Mouse (Mus musculus) CH12.LX (cell line): ENCODE results near the gene Mustn1. TPM values are rescaled to one million over a fixed set of nuclear protein-coding genes. Genes with fewer than 3 reads are reported as not detected.

Experiments used
- DNase-seq: peaks from one replicate; pipeline ENCODE4 v3.0.0-alpha.2; 2013; ENCODE audit errors: extremely low read depth
- H3K27ac ChIP-seq: 2 replicates; pipeline ENCODE4 v1.5.1; 2012; ENCODE audit warnings: low read depth, mild to moderate bottlenecking, control low read depth, moderate library complexity; ENCODE audit not compliant: insufficient read depth
- H3K27me3 ChIP-seq: replicated peaks from 2 replicates; pipeline ENCODE3; 2012; ENCODE audit warnings: inconsistent platforms
- H3K36me3 ChIP-seq, 2 experiments: replicated peaks in 1 of 2; 2 replicates each; pipeline versions ENCODE3 to v1.6.1; 2012; ENCODE audit warnings: inconsistent platforms in 1 of 2, low read length in 1 of 2, mild to moderate bottlenecking in 1 of 2, mixed read lengths in 1 of 2, moderate library complexity in 1 of 2; ENCODE audit not compliant: control insufficient read depth in 1 of 2, insufficient read depth in 1 of 2
- H3K4me1 ChIP-seq, 2 experiments: 2 replicates each; pipeline ENCODE4 v1.6.1; 2012; ENCODE audit warnings: inconsistent platforms in 1 of 2, moderate library complexity in 1 of 2; ENCODE audit not compliant: insufficient read depth in 2 of 2, control insufficient read depth in 1 of 2
- H3K4me2 ChIP-seq: 2 replicates; pipeline ENCODE4 v1.6.1; 2012; ENCODE audit warnings: low read depth, mild to moderate bottlenecking, control low read depth; ENCODE audit not compliant: poor library complexity, insufficient read depth, severe bottlenecking
- H3K4me3 ChIP-seq, 3 experiments: fragments of 150-350 bp in 1 of 3; sonication (generic) in 1 of 3; replicated peaks in 1 of 3; 2 replicates each; pipeline versions ENCODE3 to v1.5.1; 2011 to 2012; ENCODE audit warnings: low read depth in 2 of 3, low read length in 2 of 3, mild to moderate bottlenecking in 2 of 3, moderate library complexity in 2 of 3, control low read depth in 1 of 3, improper control_type of control experiment in 1 of 3, inconsistent platforms in 1 of 3, mixed read lengths in 1 of 3; ENCODE audit not compliant: poor library complexity in 1 of 3
- H3K79me2 ChIP-seq: replicated peaks from 2 replicates; pipeline ENCODE4 v1.6.1; 2012; ENCODE audit warnings: mild to moderate bottlenecking, moderate library complexity; ENCODE audit not compliant: control insufficient read depth, poor library complexity, insufficient read depth, severe bottlenecking; ENCODE audit errors: extremely low read depth
- H3K9ac ChIP-seq: 2 replicates; pipeline ENCODE4 v1.6.1; 2012; ENCODE audit warnings: low read depth, mild to moderate bottlenecking, control low read depth, moderate library complexity; ENCODE audit not compliant: insufficient read depth
- H3K9me3 ChIP-seq: replicated peaks from 2 replicates; pipeline ENCODE3; 2012; ENCODE audit warnings: low read length, inconsistent platforms, mixed read lengths
- BHLHE40 ChIP-seq: IDR thresholded peaks from 2 replicates; pipeline ENCODE4 v1.6.1; 2011; ENCODE audit warnings: mild to moderate bottlenecking, low read depth, low read length, improper control_type of control experiment
- CHD2 ChIP-seq: IDR thresholded peaks from 2 replicates; pipeline ENCODE4 v1.6.1; 2011; ENCODE audit warnings: low read length, improper control_type of control experiment
- E2F4 ChIP-seq: IDR thresholded peaks from 2 replicates; pipeline ENCODE4 v1.6.1; 2011; ENCODE audit warnings: low read depth, low read length, improper control_type of control experiment; ENCODE audit not compliant: insufficient replicate concordance
- ELF1 ChIP-seq: IDR thresholded peaks from 2 replicates; pipeline ENCODE4 v1.6.1; 2014; ENCODE audit warnings: low read depth, mild to moderate bottlenecking, inconsistent platforms, low read length, improper control_type of control experiment
- EP300 ChIP-seq: IDR thresholded peaks from 2 replicates; pipeline ENCODE4 v1.6.1; 2011; ENCODE audit warnings: low read length, improper control_type of control experiment
- ETS1 ChIP-seq: conservative IDR thresholded peaks from 2 replicates; pipeline ENCODE4 v1.6.1; 2012; ENCODE audit warnings: low read depth, mild to moderate bottlenecking, inconsistent platforms, low read length, improper control_type of control experiment, moderate library complexity
- HCFC1 ChIP-seq: IDR thresholded peaks from 2 replicates; pipeline ENCODE4 v1.6.1; 2012; ENCODE audit warnings: low read depth, mild to moderate bottlenecking, inconsistent platforms, low read length, improper control_type of control experiment
- JUN ChIP-seq: IDR thresholded peaks from 2 replicates; pipeline ENCODE4 v1.6.1; 2011; ENCODE audit warnings: low read depth, mild to moderate bottlenecking, low read length, improper control_type of control experiment, moderate library complexity; ENCODE audit not compliant: insufficient read depth
- MEF2A ChIP-seq: IDR thresholded peaks from 2 replicates; pipeline ENCODE4 v1.6.1; 2014; ENCODE audit warnings: low read depth, mild to moderate bottlenecking, inconsistent platforms, low read length, improper control_type of control experiment, borderline replicate concordance
- MXI1 ChIP-seq: IDR thresholded peaks from 2 replicates; pipeline ENCODE4 v1.6.1; 2011; ENCODE audit warnings: mild to moderate bottlenecking, low read depth, low read length, improper control_type of control experiment
- MYC ChIP-seq: IDR thresholded peaks from 2 replicates; pipeline ENCODE4 v1.6.1; 2011; ENCODE audit warnings: low read depth, mild to moderate bottlenecking, improper control_type of control experiment, low read length
- NELFE ChIP-seq: IDR thresholded peaks from 2 replicates; pipeline ENCODE4 v1.6.1; 2011; ENCODE audit warnings: low read depth, low read length, improper control_type of control experiment
- NRF1 ChIP-seq: IDR thresholded peaks from 2 replicates; pipeline ENCODE4 v1.6.1; 2014; ENCODE audit warnings: low read depth, mild to moderate bottlenecking, inconsistent platforms, low read length, improper control_type of control experiment, moderate library complexity
- PAX5 ChIP-seq: IDR thresholded peaks from 2 replicates; pipeline ENCODE4 v1.6.1; 2012; ENCODE audit warnings: low read length, inconsistent platforms, mixed read lengths
- POLR2A ChIP-seq: IDR thresholded peaks from 2 replicates; pipeline ENCODE4 v1.6.1; 2011; ENCODE audit warnings: low read depth, mild to moderate bottlenecking, improper control_type of control experiment, low read length
- POLR2AphosphoS2 ChIP-seq: IDR thresholded peaks from 2 replicates; pipeline ENCODE4 v1.6.1; 2011; ENCODE audit warnings: low read depth, low read length, improper control_type of control experiment
- RCOR1 ChIP-seq: conservative IDR thresholded peaks from 2 replicates; pipeline ENCODE4 v1.6.1; 2012; ENCODE audit warnings: low read depth, mild to moderate bottlenecking, inconsistent platforms, low read length, improper control_type of control experiment
- SMC3 ChIP-seq: IDR thresholded peaks from 2 replicates; pipeline ENCODE4 v1.6.1; 2011; ENCODE audit warnings: low read depth, low read length, improper control_type of control experiment
- TBP ChIP-seq: conservative IDR thresholded peaks from 2 replicates; pipeline ENCODE4 v1.6.1; 2011; ENCODE audit warnings: low read depth, low read length, improper control_type of control experiment
- TCF12 ChIP-seq: IDR thresholded peaks from 2 replicates; pipeline ENCODE4 v1.6.1; 2014; ENCODE audit warnings: low read depth, mild to moderate bottlenecking, inconsistent platforms, low read length, improper control_type of control experiment
- USF2 ChIP-seq: conservative IDR thresholded peaks from 2 replicates; pipeline ENCODE4 v1.6.1; 2011; ENCODE audit warnings: low read depth, low read length, improper control_type of control experiment
- ZC3H11A ChIP-seq: IDR thresholded peaks from 2 replicates; pipeline ENCODE4 v1.6.1; 2012; ENCODE audit warnings: low read depth, mild to moderate bottlenecking, inconsistent platforms, low read length, improper control_type of control experiment
- ZKSCAN1 ChIP-seq: IDR thresholded peaks from 2 replicates; pipeline ENCODE4 v1.6.1; 2012; ENCODE audit warnings: low read depth, inconsistent platforms, low read length, improper control_type of control experiment, borderline replicate concordance
- ZMIZ1 ChIP-seq: IDR thresholded peaks from 2 replicates; pipeline ENCODE4 v1.6.1; 2012; ENCODE audit warnings: low read depth, mild to moderate bottlenecking, inconsistent platforms, low read length, improper control_type of control experiment
- dilution Hi-C: fragments of 300-500 bp; cut with MboI; formaldehyde crosslinking; loops from 2 replicates; pipeline ENCODE4 v1.14.3; 2020; ENCODE audit warnings: low sequenced_read_pairs; ENCODE audit not compliant: extremely low pct_unique_long_range_greater_than_20kb, extremely low pct_ligation_motif_present
- in situ Hi-C: fragments of 300-500 bp; cut with MboI; formaldehyde crosslinking; loops from 3 replicates; pipeline ENCODE4 v1.14.3; 2019; ENCODE audit warnings: low sequenced_read_pairs, low pct_ligation_motif_present, low pct_unique_long_range_greater_than_20kb, mixed read lengths
- polyA plus RNA-seq: library from polyadenylated mRNA; unstranded; fragments of >175 nt; gene quantifications from 2 replicates; pipeline ENCODE4 v1.2.1, GENCODE M21; 2012; ENCODE audit warnings: low read depth; ENCODE audit not compliant: insufficient read length
- total RNA-seq, 2 experiments: library from RNA; depleted of rRNA; stranded (reverse); fragments of 300-350 nt in 1 of 2; fragments of >200 nt in 1 of 2; gene quantifications; 2 replicates each; pipeline ENCODE4 v1.2.3; 2012 to 2014

Gene Mustn1
- total and polyA plus RNA-seq, 3 experiments, result 0.19 to 0.44 (median 0.30) TPM

- H3K79me2 ChIP-seq, result no peaks in the 10 kb centered on the region
- no peaks in the 10 kb centered on the region for H3K9me3 ChIP-seq
- H3K27me3 ChIP-seq, result peaks cover 23% of the 10 kb centered on the region
- no peak overlapping the region for H3K4me3 ChIP-seq
- dilution Hi-C loops, result no loop called here
- TF ChIP-seq MEF2A, result no peak
- TF ChIP-seq USF2, result no peak
- TF ChIP-seq HCFC1, result no peak
- no peak for TF ChIP-seq CHD2
- TF ChIP-seq POLR2A, result peak; percentile 53
- peak; percentile 86; the same call in 1 of the 2 replicates for TF ChIP-seq TBP
- TF ChIP-seq ELF1, result no peak
- no peak for TF ChIP-seq MYC
- TF ChIP-seq SMC3, result no peak
- TF ChIP-seq EP300, result no peak
- TF ChIP-seq ZMIZ1, result peak; percentile 83; the same call in 1 of the 2 replicates
- TF ChIP-seq RCOR1, result no peak
- TF ChIP-seq ZKSCAN1, result no peak
- TF ChIP-seq PAX5, result no peak
- no peak for TF ChIP-seq ZC3H11A
- TF ChIP-seq E2F4, result no peak
- TF ChIP-seq JUN, result no peak
- TF ChIP-seq NRF1, result no peak
- no peak for TF ChIP-seq BHLHE40
- TF ChIP-seq TCF12, result no peak
- TF ChIP-seq MXI1, result no peak
- TF ChIP-seq POLR2AphosphoS2, result no peak
- TF ChIP-seq ETS1, result no peak
- TF ChIP-seq NELFE, result no peak
- no peak overlapping the region for H3K9ac ChIP-seq
- DNase-seq, result no peak
- H3K4me2 ChIP-seq, result no peak overlapping the region
- no peaks in the 10 kb centered on the region for H3K36me3 ChIP-seq
- H3K4me1 ChIP-seq, result peaks cover 2 to 11% of the 10 kb centered on the region in 2 experiments; a peak in 3 of 4 replicates
- in situ Hi-C loops, result no loop called here
- no peak overlapping the region for H3K27ac ChIP-seq
Measured at GRCm38 (mm10) chr14:30922053-30922670, 43.2 kb downstream of the Mustn1 start.
